Mouse (Mus musculus) lung, adult 2 months (tissue): ENCODE data around the gene Sar1a.

Experiments
- CTCF ChIP-seq: fragments of 200-500 bp; IDR thresholded peaks from 2 replicates; pipeline ENCODE4 v1.5.1; 2011; ENCODE audit warnings: mild to moderate bottlenecking, low read length, control low read depth; ENCODE audit not compliant: insufficient read depth
- POLR2A ChIP-seq: fragments of 200-500 bp; IDR thresholded peaks from 2 replicates; pipeline ENCODE4 v1.6.1; 2011; ENCODE audit warnings: low read depth, mild to moderate bottlenecking, control low read depth, low read length, borderline replicate concordance; ENCODE audit errors: extremely low read depth

DNA sequence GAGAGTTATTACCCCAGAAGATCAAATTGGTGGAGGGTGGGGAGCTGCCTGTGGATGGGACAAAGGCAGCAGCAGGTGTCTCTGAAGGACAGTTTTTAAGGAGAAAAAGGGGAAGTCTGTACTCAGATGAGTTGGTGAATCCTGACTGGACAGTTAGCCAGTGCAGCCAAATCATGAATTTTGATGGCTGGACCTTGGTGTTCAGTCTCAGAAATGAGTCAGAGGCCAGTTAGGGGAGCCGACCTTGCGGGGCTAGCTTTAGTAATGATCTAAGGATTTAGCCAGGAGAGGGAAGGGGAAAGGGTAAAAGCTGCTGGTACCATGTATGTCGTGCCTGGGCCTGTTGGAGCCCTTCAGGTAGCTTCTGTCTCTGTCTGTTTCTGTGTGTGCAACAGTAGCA is 33.5 kb downstream of the Sar1a start:
- TF ChIP-seq POLR2A (no peak), CTCF (no peak)
